Mouse (Mus musculus) MEL (cell line): ENCODE data around the gene Gphb5. TPM values are rescaled to one million over a fixed set of nuclear protein-coding genes. Genes with fewer than 3 reads are reported as not detected.

Experiments used
- DNase-seq: peaks from one replicate; pipeline ENCODE4 v3.0.0; 2011; ENCODE audit warnings: low read depth, low spot score
- H3K27ac ChIP-seq: 2 replicates; pipeline ENCODE4 v1.5.1; 2012; ENCODE audit warnings: low read depth, mild to moderate bottlenecking, control low read depth, low read length, moderate library complexity; ENCODE audit not compliant: control insufficient read depth
- H3K27me3 ChIP-seq, 2 experiments: fragments of 150-350 bp in 1 of 2; sonication (generic) in 1 of 2; 2 replicates each; pipeline ENCODE4 v1.6.1; 2012; ENCODE audit warnings: low read length in 2 of 2, mild to moderate bottlenecking in 2 of 2, improper control_type of control experiment in 1 of 2, moderate library complexity in 1 of 2; ENCODE audit not compliant: insufficient read depth in 2 of 2, control insufficient read depth in 1 of 2
- H3K36me3 ChIP-seq, 2 experiments: 2 replicates each; pipeline ENCODE4 v1.6.1; 2012 to 2014; ENCODE audit warnings: low read length in 2 of 2, improper control_type of control experiment in 1 of 2, inconsistent platforms in 1 of 2, mild to moderate bottlenecking in 1 of 2; ENCODE audit not compliant: insufficient read depth in 2 of 2, control insufficient read depth in 1 of 2
- H3K4me1 ChIP-seq, 2 experiments: fragments of 150-350 bp in 1 of 2; sonication (generic) in 1 of 2; 2 replicates each; pipeline ENCODE4 v1.6.1; 2012; ENCODE audit warnings: low read length in 2 of 2, improper control_type of control experiment in 1 of 2, mild to moderate bottlenecking in 1 of 2; ENCODE audit not compliant: insufficient read depth in 2 of 2, control insufficient read depth in 1 of 2
- H3K4me3 ChIP-seq, 2 experiments: fragments of 150-350 bp in 1 of 2; sonication (generic) in 1 of 2; 2 replicates each; pipeline ENCODE4 v1.5.1; 2012; ENCODE audit warnings: low read depth in 2 of 2, low read length in 2 of 2, mild to moderate bottlenecking in 2 of 2, moderate library complexity in 2 of 2, control low read depth in 1 of 2, improper control_type of control experiment in 1 of 2; ENCODE audit not compliant: control insufficient read depth in 1 of 2, insufficient read depth in 1 of 2
- H3K79me2 ChIP-seq: 2 replicates; pipeline ENCODE4 v1.6.1; 2012; ENCODE audit warnings: mild to moderate bottlenecking, low read length, moderate library complexity; ENCODE audit not compliant: control insufficient read depth, poor library complexity, insufficient read depth
- H3K9ac ChIP-seq: 2 replicates; pipeline ENCODE4 v1.6.1; 2012; ENCODE audit warnings: low read depth, mild to moderate bottlenecking, control low read depth, low read length, moderate library complexity; ENCODE audit not compliant: control insufficient read depth, poor library complexity, severe bottlenecking
- H3K9me3 ChIP-seq: fragments of 150-350 bp; sonication (generic); replicated peaks from 2 replicates; pipeline ENCODE4 v1.6.1; 2012; ENCODE audit warnings: mild to moderate bottlenecking, low read length, improper control_type of control experiment, moderate library complexity; ENCODE audit not compliant: insufficient read depth
- BHLHE40 ChIP-seq: IDR thresholded peaks from 2 replicates; pipeline ENCODE4 v1.6.1; 2012; ENCODE audit warnings: low read depth, mild to moderate bottlenecking, inconsistent platforms, low read length, improper control_type of control experiment, borderline replicate concordance
- CHD1 ChIP-seq: IDR thresholded peaks from 2 replicates; pipeline ENCODE4 v1.6.1; 2012; ENCODE audit warnings: low read depth, mild to moderate bottlenecking, inconsistent platforms, low read length, improper control_type of control experiment
- CTCF ChIP-seq, 3 experiments: IDR thresholded peaks in 2 of 3; conservative IDR thresholded peaks in 1 of 3; 2 replicates each; pipeline ENCODE4 v1.5.1; 2011 to 2012; ENCODE audit warnings: low read length in 3 of 3, low read depth in 2 of 3, mild to moderate bottlenecking in 2 of 3, improper control_type of control experiment in 1 of 3, inconsistent platforms in 1 of 3, mixed read lengths in 1 of 3, moderate library complexity in 1 of 3; ENCODE audit not compliant: control insufficient read depth in 1 of 3, insufficient read depth in 1 of 3, poor library complexity in 1 of 3, severe bottlenecking in 1 of 3
- E2F4 ChIP-seq: IDR thresholded peaks from 2 replicates; pipeline ENCODE4 v1.6.1; 2011; ENCODE audit warnings: low read depth, low read length, improper control_type of control experiment, borderline replicate concordance
- EP300 ChIP-seq, 2 experiments: IDR thresholded peaks; 2 replicates each; pipeline ENCODE4 v1.6.1; 2011; ENCODE audit warnings: improper control_type of control experiment in 2 of 2, low read length in 2 of 2, low read depth in 1 of 2, mild to moderate bottlenecking in 1 of 2
- GATA1 ChIP-seq: IDR thresholded peaks from 2 replicates; pipeline ENCODE4 v1.6.1; 2011; ENCODE audit warnings: low read depth, low read length, improper control_type of control experiment
- KAT2A ChIP-seq: conservative IDR thresholded peaks from 2 replicates; pipeline ENCODE4 v1.6.1; 2012; ENCODE audit warnings: low read depth, low read length, improper control_type of control experiment, inconsistent platforms
- MAX ChIP-seq: IDR thresholded peaks from 2 replicates; pipeline ENCODE4 v1.6.1; 2011; ENCODE audit warnings: low read length, improper control_type of control experiment
- MAZ ChIP-seq: IDR thresholded peaks from 2 replicates; pipeline ENCODE4 v1.6.1; 2012; ENCODE audit warnings: low read depth, mild to moderate bottlenecking, inconsistent platforms, low read length, improper control_type of control experiment
- NELFE ChIP-seq: IDR thresholded peaks from 2 replicates; pipeline ENCODE4 v1.6.1; 2011; ENCODE audit warnings: low read depth, low read length, improper control_type of control experiment
- NRF1 ChIP-seq: IDR thresholded peaks from 2 replicates; pipeline ENCODE4 v1.6.1; 2014; ENCODE audit warnings: low read depth, mild to moderate bottlenecking, inconsistent platforms, low read length, improper control_type of control experiment, moderate library complexity; ENCODE audit not compliant: poor library complexity, insufficient read depth, severe bottlenecking
- TBP ChIP-seq: IDR thresholded peaks from 2 replicates; pipeline ENCODE4 v1.8.0; 2011; ENCODE audit warnings: low read depth, low read length, improper control_type of control experiment
- TCF12 ChIP-seq: IDR thresholded peaks from 2 replicates; pipeline ENCODE4 v1.6.1; 2014; ENCODE audit warnings: low read depth, mild to moderate bottlenecking, inconsistent platforms, low read length, improper control_type of control experiment, moderate library complexity
- USF1 ChIP-seq: IDR thresholded peaks from 2 replicates; pipeline ENCODE4 v1.6.1; 2014; ENCODE audit warnings: low read depth, mild to moderate bottlenecking, inconsistent platforms, low read length, improper control_type of control experiment, moderate library complexity
- USF2 ChIP-seq, 2 experiments: IDR thresholded peaks; 2 replicates each; pipeline ENCODE4 v1.6.1; 2011 to 2012; ENCODE audit warnings: improper control_type of control experiment in 2 of 2, low read length in 2 of 2, borderline replicate concordance in 1 of 2, inconsistent platforms in 1 of 2, low read depth in 1 of 2, mild to moderate bottlenecking in 1 of 2; ENCODE audit not compliant: insufficient read depth in 1 of 2
- ZKSCAN1 ChIP-seq: IDR thresholded peaks from 2 replicates; pipeline ENCODE4 v1.6.1; 2012; ENCODE audit warnings: low read depth, mild to moderate bottlenecking, inconsistent platforms, low read length, improper control_type of control experiment, moderate library complexity
- polyA plus RNA-seq, 2 experiments: library from polyadenylated mRNA; stranded (reverse) in 1 of 2; unstranded in 1 of 2; fragments of >175 nt in 1 of 2; fragments of >200 nt in 1 of 2; gene quantifications; 2 replicates each; pipeline versions ENCODE4 v1.2.1 to v1.2.4; 2012; ENCODE audit warnings: low replicate concordance in 2 of 2, low read depth in 1 of 2; ENCODE audit not compliant: insufficient read length in 2 of 2, insufficient read depth in 1 of 2, missing spikeins in 1 of 2
- total RNA-seq: library from RNA; depleted of rRNA; stranded (reverse); fragments of 300-350 nt; gene quantifications from 2 replicates; pipeline ENCODE4 v1.2.3, GENCODE M21; 2012; rRNA removed

The Gphb5 gene
- total and polyA plus RNA-seq, 3 experiments: not detected

DNA sequence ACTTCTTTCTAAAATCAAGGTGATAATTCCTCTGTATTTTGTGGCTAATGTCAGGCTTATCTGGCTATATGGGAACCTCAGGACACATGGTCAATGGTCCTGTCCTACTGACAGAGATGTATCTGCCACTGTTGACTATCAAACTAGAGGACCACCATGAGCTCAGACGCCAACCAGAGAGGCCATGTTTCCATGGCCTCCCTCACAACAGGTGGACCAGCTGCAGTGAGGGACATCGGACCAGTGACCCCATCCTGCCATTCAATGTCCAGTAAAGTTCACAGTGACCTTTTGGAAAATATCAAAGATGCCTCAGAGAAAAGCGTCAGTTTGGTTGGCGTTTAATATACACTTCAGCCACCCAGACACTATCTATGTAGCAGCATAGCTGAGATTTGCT is 52.2 kb downstream of the Gphb5 start:
- no peak for TF ChIP-seq USF2 (IDR thresholded peaks at IDR 0.05; ENCODE audit: borderline replicate concordance in 1 of 2, insufficient read depth in 1 of 2, low read depth in 1 of 2, low read length in 2 of 2)
- no peak for TF ChIP-seq USF1
- TF ChIP-seq CTCF (IDR thresholded peaks at IDR 0.05 in 2 of 3, conservative IDR thresholded peaks at IDR 0.05 in 1 of 3; ENCODE audit: control insufficient read depth in 1 of 3, insufficient read depth in 1 of 3, low read depth in 2 of 3, low read length in 3 of 3, poor library complexity in 1 of 3, severe bottlenecking in 1 of 3): no peak
- no peak for TF ChIP-seq CHD1
- no peak for TF ChIP-seq NRF1
- TF ChIP-seq EP300 (IDR thresholded peaks at IDR 0.05; ENCODE audit: low read depth in 1 of 2, low read length in 2 of 2): no peak
- no peak for TF ChIP-seq KAT2A
- no peak for TF ChIP-seq NELFE
- no peak for TF ChIP-seq E2F4
- TF ChIP-seq TBP: no peak
- TF ChIP-seq BHLHE40: no peak
- no peak for TF ChIP-seq GATA1
- no peak for TF ChIP-seq MAZ
- no peak for TF ChIP-seq ZKSCAN1
- no peak for TF ChIP-seq TCF12
- TF ChIP-seq, all 39 proteins: peak for 0
- Histone ChIP-seq H3K9ac (no peak overlapping the region), H3K9me3 (no peaks in the 10 kb centered on the region)

DNA sequence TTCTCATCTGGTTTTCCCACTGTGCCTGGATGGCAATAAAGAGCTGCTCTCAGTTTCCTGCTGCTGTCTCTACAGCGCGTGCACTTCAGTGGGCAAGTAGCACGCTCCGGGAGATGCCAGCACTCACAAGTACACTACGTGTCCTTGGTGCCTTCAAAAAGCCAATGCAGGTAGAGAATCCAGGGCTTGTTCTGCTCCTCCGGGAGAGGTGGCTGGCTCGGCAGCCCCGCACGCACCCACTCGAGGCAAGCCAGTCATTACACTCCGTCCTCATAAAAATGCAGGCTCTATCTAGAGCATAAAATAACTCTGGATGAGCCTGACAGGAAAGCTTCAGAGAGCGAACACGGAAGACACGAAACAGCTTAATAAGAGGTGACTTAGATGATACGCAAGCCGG is 54.1 kb downstream of the Gphb5 start:
- Histone ChIP-seq H3K36me3 (no peaks in the 10 kb centered on the region), H3K9me3 (no peaks in the 10 kb centered on the region), H3K79me2 (no peaks in the 10 kb centered on the region), H3K9ac (no peak overlapping the region), H3K27me3 (no peaks in the 10 kb centered on the region; a peak in 2 of 4 replicates), H3K4me3 (no peak overlapping the region), H3K4me1 (no peaks in the 10 kb centered on the region), H3K27ac (no peak overlapping the region)
- DNase-seq: no peak
- TF ChIP-seq TCF12: no peak
- no peak for TF ChIP-seq MAX
- TF ChIP-seq KAT2A: no peak

More for the DNA sequence above, 52.2 kb downstream of the Gphb5 start:
- Histone ChIP-seq H3K4me1 (no peaks in the 10 kb centered on the region), H3K36me3 (no peaks in the 10 kb centered on the region), H3K27ac (no peak overlapping the region), H3K4me3 (no peak overlapping the region), H3K79me2 (no peaks in the 10 kb centered on the region), H3K27me3 (no peaks in the 10 kb centered on the region; a peak in 1 of 4 replicates)
- no peak for DNase-seq

Other genes starting within 250 kb of the Gphb5 start
- gene Kcnh5, start 239.4 kb downstream of the Gphb5 start, total RNA-seq: not detected in 2 replicates
- not detected for gene Kcnh5, start 239.4 kb downstream of the Gphb5 start, polyA plus RNA-seq
- gene Rhoj, start 108.5 kb downstream of the Gphb5 start, total RNA-seq: not detected in 2 replicates
- not detected for gene Rhoj, start 108.5 kb downstream of the Gphb5 start, polyA plus RNA-seq
- 9.0 and 10.8 TPM in 2 replicates for gene Ppp2r5e, start 179.5 kb upstream of the Gphb5 start, total RNA-seq
- 100 to 1,000 TPM in 1 of 2 experiments, 10 to 100 TPM in 1; 21.3 to 200 TPM for gene Ppp2r5e, start 179.5 kb upstream of the Gphb5 start, polyA plus RNA-seq